Mouse (Mus musculus) erythroblast, adult 5-6 weeks (primary cell): ENCODE data around the gene A730009L09Rik. TPM values are rescaled to one million over a fixed set of nuclear protein-coding genes. Genes with fewer than 3 reads are reported as not detected.

Source experiments
- ATAC-seq: replicated peaks from 2 replicates; pipeline ENCODE4 v1.8.0; 2016; ENCODE audit warnings: moderate number of reproducible peaks, mild to moderate bottlenecking, moderate TSS enrichment, inconsistent platforms; ENCODE audit not compliant: poor library complexity, low FRiP score, severe bottlenecking
- total RNA-seq, 2 experiments: library from RNA; stranded (forward) in 1 of 2; stranded (reverse) in 1 of 2; fragments of 150-400 nt in 1 of 2; fragments of 200-764, 138-1000 nt in 1 of 2; gene quantifications; 2 replicates each; pipeline versions ENCODE4 v1.2.3 to v1.2.4; 2015 to 2017; ENCODE audit warnings: low replicate concordance in 2 of 2

A730009L09Rik gene
- total RNA-seq, 2 experiments from 2014 or later: not detected

DNA sequence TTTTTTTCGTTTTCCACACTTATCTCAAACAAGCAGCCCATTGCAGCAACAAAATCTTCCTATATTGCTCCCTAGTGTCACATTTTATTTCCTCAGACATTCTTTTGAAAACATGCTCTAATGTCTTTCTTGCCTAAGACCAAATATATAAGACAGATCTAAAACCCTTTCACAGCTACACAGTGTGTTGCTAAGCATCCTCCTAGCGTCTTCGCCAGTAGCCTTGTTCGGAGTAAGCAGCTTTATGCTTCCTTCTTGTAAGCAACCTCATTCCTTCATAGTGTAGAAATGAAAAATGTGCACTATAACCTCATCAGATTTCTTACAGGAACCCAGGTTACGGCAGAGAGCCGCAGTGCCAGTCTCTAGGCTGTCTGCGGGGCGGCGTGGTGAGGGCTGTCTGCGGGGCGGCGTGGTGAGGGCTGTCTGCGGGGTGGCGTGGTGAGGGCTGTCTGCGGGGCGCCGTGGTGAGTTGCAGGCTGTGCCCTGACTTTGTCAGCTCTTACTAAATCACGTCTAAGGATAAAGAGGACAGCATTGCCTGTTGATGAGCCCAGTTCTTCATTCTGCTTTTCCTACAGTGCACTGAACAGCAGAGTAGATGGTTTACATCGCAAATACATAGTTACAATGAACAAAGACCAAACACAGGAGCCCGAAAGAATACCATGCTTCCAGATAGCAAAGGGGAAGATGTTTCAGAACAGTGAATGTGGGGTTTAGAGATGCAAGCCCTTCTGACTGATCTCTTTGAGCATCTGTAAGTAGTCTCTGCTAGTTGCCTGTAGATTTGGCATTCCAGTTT is 43.4 kb downstream of the A730009L09Rik start:
- no peak for ATAC-seq

DNA sequence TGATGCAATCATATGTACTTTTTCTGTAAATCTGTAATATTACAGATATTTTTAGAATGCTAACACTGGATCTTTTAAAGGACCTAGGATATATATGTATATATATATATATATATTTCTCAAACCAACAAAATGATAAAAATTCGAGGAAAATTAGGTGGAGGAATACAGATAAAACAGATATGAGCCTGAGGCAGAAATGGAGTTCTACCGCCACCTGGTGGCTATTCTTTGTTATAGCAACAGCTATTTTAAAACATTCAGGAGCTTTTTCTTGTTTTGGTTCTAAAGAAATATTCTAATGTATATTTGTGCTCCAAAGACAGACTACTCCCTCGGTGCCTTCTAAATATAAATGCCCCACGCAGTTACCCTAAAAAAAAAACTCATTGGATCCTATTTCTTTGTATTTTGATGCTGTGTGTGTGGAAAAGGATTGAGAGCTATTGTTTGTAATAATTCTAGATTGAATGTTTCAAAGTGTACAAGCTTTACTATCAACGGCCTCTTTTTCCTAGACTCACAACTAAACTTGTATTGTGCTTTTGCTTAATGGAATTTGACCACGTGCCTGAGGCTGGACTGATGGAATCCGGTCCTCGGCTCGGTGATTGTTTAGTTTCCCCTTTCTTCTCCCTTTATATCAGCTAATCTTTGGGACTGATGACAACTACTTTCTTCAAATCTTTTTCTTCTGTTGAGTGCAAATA is 44.8 kb downstream of the A730009L09Rik start:
- no peak for ATAC-seq

DNA sequence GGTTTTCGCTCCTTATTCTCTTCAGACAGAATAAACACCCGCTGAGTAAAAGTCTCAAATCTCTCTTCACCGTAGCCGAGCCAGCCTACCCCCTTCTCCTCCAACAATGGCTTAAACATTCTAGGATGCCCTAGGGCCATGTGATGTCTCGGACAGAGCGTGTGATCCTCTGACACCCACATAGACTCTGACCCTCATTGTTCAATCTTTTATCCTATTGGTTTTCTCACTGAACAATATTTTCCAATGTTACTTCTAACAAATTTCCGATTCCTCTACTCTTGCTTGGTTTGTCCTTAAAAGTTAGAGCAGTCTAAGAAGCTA is 45.3 kb downstream of the A730009L09Rik start:
- ATAC-seq: no peak

Other genes with a start within 250 kb of the A730009L09Rik start
- gene Mrpl39, start 220.6 kb downstream of the A730009L09Rik start, total RNA-seq (2015; ENCODE audit: low replicate concordance): 9.0 and 11.5 TPM in 2 replicates
- 7.4 and 8.5 TPM in 2 replicates for gene Mrpl39, start 220.6 kb downstream of the A730009L09Rik start, total RNA-seq (2017; ENCODE audit: low replicate concordance)